Mouse (Mus musculus): ENCODE measurements around the gene Csnka2ip. TPM values are rescaled to one million over a fixed set of nuclear protein-coding genes. Genes with fewer than 3 reads are reported as not detected.

The Csnka2ip gene
- polyA plus RNA-seq, 1 experiment from 2014 or later, result not detected

- Histone ChIP-seq H3K36me3 (no peaks in the 10 kb centered on the region), H3K9ac (replicated peaks) (no peak overlapping the region), H3K4me1 (replicated peaks) (no peaks in the 10 kb centered on the region), H3K9me3 (no peaks in the 10 kb centered on the region), H3K4me3 (replicated peaks) (no peak overlapping the region), H3K27ac (no peak overlapping the region), H3K27me3 (no peaks in the 10 kb centered on the region), H3K4me2 (no peak overlapping the region)
- ATAC-seq (ENCODE audit: insufficient number of reproducible peaks, insufficient read depth, low FRiP score, low TSS enrichment, low read depth), result no peak
- WGBS, result 90% methylated on average over 8 of the region's 8 CpGs
These were observed 32.7 kb downstream of the Csnka2ip start for GRCm38 (mm10) chr16:64569496-64569895.

GRCm38 (mm10) chr16:64563081-64563480 is 39.1 kb downstream of the Csnka2ip start:
- 71% methylated on average over 1 of the region's 1 CpGs for WGBS
- no peak overlapping the region for H3K9ac ChIP-seq (replicated peaks)
- ATAC-seq (ENCODE audit: insufficient number of reproducible peaks, insufficient read depth, low FRiP score, low TSS enrichment, low read depth), result no peak

GRCm38 (mm10) chr16:64558518-64558917 is 43.7 kb downstream of the Csnka2ip start:
- H3K27me3 ChIP-seq, result no peaks in the 10 kb centered on the region
- no peak overlapping the region for H3K9ac ChIP-seq (replicated peaks)
- H3K27ac ChIP-seq, result no peak overlapping the region
- 61% methylated on average over 2 of the region's 2 CpGs for WGBS
- H3K4me2 ChIP-seq, result no peak overlapping the region
- no peaks in the 10 kb centered on the region for H3K4me1 ChIP-seq (replicated peaks)
- H3K36me3 ChIP-seq, result no peaks in the 10 kb centered on the region
- H3K4me3 ChIP-seq (replicated peaks), result no peak overlapping the region
- no peak for ATAC-seq (ENCODE audit: insufficient number of reproducible peaks, insufficient read depth, low FRiP score, low TSS enrichment, low read depth)
- no peaks in the 10 kb centered on the region for H3K9me3 ChIP-seq

More at GRCm38 (mm10) chr16:64563081-64563480, 39.1 kb downstream of the Csnka2ip start:
- H3K4me2 ChIP-seq, result no peak overlapping the region
- H3K27me3 ChIP-seq, result no peaks in the 10 kb centered on the region
- H3K4me3 ChIP-seq (replicated peaks), result no peak overlapping the region
- H3K36me3 ChIP-seq, result no peaks in the 10 kb centered on the region
- no peak overlapping the region for H3K27ac ChIP-seq
- H3K9me3 ChIP-seq, result no peaks in the 10 kb centered on the region
- H3K4me1 ChIP-seq (replicated peaks), result no peaks in the 10 kb centered on the region

GRCm38 (mm10) chr16:64526883-64527282 is 75.3 kb downstream of the Csnka2ip start:
- WGBS, result 94% methylated on average over 2 of the region's 2 CpGs
- no peak for ATAC-seq (ENCODE audit: insufficient number of reproducible peaks, insufficient read depth, low FRiP score, low TSS enrichment, low read depth)

GRCm38 (mm10) chr16:64524051-64524645 is 78.1 kb downstream of the Csnka2ip start:
- no peaks in the 10 kb centered on the region for H3K9me3 ChIP-seq
- no peak overlapping the region for H3K4me3 ChIP-seq (replicated peaks)
- H3K27me3 ChIP-seq, result no peaks in the 10 kb centered on the region
- H3K4me1 ChIP-seq (replicated peaks), result no peaks in the 10 kb centered on the region
- no peak overlapping the region for H3K4me2 ChIP-seq
- no peaks in the 10 kb centered on the region for H3K36me3 ChIP-seq
- no peak overlapping the region for H3K27ac ChIP-seq
- 51% methylated on average over 5 of the region's 5 CpGs for WGBS
- no peak for ATAC-seq (ENCODE audit: insufficient number of reproducible peaks, insufficient read depth, low FRiP score, low TSS enrichment, low read depth)
- H3K9ac ChIP-seq (replicated peaks), result no peak overlapping the region

More at GRCm38 (mm10) chr16:64526883-64527282, 75.3 kb downstream of the Csnka2ip start:
- no peak overlapping the region for H3K4me2 ChIP-seq
- no peaks in the 10 kb centered on the region for H3K27me3 ChIP-seq
- H3K4me1 ChIP-seq (replicated peaks), result no peaks in the 10 kb centered on the region
- no peak overlapping the region for H3K27ac ChIP-seq
- H3K9me3 ChIP-seq, result no peaks in the 10 kb centered on the region
- H3K36me3 ChIP-seq, result no peaks in the 10 kb centered on the region
- no peak overlapping the region for H3K4me3 ChIP-seq (replicated peaks)
- H3K9ac ChIP-seq (replicated peaks), result no peak overlapping the region

GRCm38 (mm10) chr16:64513423-64513822 is 88.8 kb downstream of the Csnka2ip start:
- peak; percentile 82; the same call in 1 of the 2 replicates for ATAC-seq (ENCODE audit: insufficient number of reproducible peaks, insufficient read depth, low FRiP score, low TSS enrichment, low read depth)
- Histone ChIP-seq H3K27ac (no peak overlapping the region), H3K9me3 (no peaks in the 10 kb centered on the region), H3K4me2 (no peak overlapping the region), H3K27me3 (no peaks in the 10 kb centered on the region), H3K4me1 (replicated peaks) (no peaks in the 10 kb centered on the region), H3K9ac (replicated peaks) (no peak overlapping the region), H3K36me3 (no peaks in the 10 kb centered on the region), H3K4me3 (replicated peaks) (no peak overlapping the region)
- WGBS, result 44% methylated on average over 2 of the region's 2 CpGs

Other genes starting within 250 kb of the Csnka2ip start
- gene 4930453N24Rik, start 168.8 kb upstream of the Csnka2ip start, polyA plus RNA-seq (2016; fragmentation: Nextera tagmentation; extraction: Ambion mirVana), result 30.1 and 33.7 TPM in 2 replicates
- 9.1 and 10.7 TPM in 2 replicates for gene Zfp654, start 249.2 kb upstream of the Csnka2ip start, polyA plus RNA-seq (2016; fragmentation: Nextera tagmentation; extraction: Ambion mirVana)
- gene Cggbp1, start 249.6 kb upstream of the Csnka2ip start, polyA plus RNA-seq (2016; fragmentation: Nextera tagmentation; extraction: Ambion mirVana), result 112 and 114 TPM in 2 replicates